Mouse (Mus musculus) ES-E14 (cell line): ENCODE measurements around the gene Kcmf1. TPM values are rescaled to one million over a fixed set of nuclear protein-coding genes. Genes with fewer than 3 reads are reported as not detected.

Experiments used
- DNase-seq: peaks from one replicate; pipeline ENCODE4 v3.0.0-alpha.2; 2013; ENCODE audit warnings: low read depth, low spot score
- H3K27ac ChIP-seq: 2 replicates; pipeline ENCODE4 v1.5.1; 2012; ENCODE audit warnings: low read depth, mild to moderate bottlenecking, low read length, moderate library complexity, mixed read lengths; ENCODE audit not compliant: poor library complexity, insufficient read depth, severe bottlenecking
- H3K36me3 ChIP-seq: 2 replicates; pipeline ENCODE4 v1.6.1; 2012; ENCODE audit warnings: mild to moderate bottlenecking, low read length, moderate library complexity, mixed read lengths; ENCODE audit not compliant: control insufficient read depth, poor library complexity, insufficient read depth, severe bottlenecking
- H3K4me1 ChIP-seq, 2 experiments: fragments of 150-350 bp in 1 of 2; sonication (generic) in 1 of 2; 2 replicates each; pipeline ENCODE4 v1.6.1; 2012; ENCODE audit warnings: low read length in 2 of 2, mild to moderate bottlenecking in 1 of 2, mixed read lengths in 1 of 2; ENCODE audit not compliant: control insufficient read depth in 2 of 2, insufficient read depth in 2 of 2, poor library complexity in 1 of 2
- H3K4me3 ChIP-seq, 2 experiments: fragments of 150-350 bp in 1 of 2; sonication (generic) in 1 of 2; 2 replicates each; pipeline ENCODE4 v1.5.1; 2012; ENCODE audit warnings: low read length in 2 of 2, low read depth in 1 of 2, mild to moderate bottlenecking in 1 of 2, mixed read lengths in 1 of 2; ENCODE audit not compliant: insufficient read depth in 1 of 2, poor library complexity in 1 of 2, severe bottlenecking in 1 of 2
- H3K9ac ChIP-seq: 2 replicates; pipeline ENCODE4 v1.6.1; 2012; ENCODE audit warnings: low read depth, mild to moderate bottlenecking, low read length, mixed read lengths; ENCODE audit not compliant: poor library complexity, insufficient read depth, severe bottlenecking
- H3K9me3 ChIP-seq: fragments of 150-350 bp; sonication (generic); 2 replicates; pipeline ENCODE4 v1.6.1; 2012; ENCODE audit warnings: low read depth, mild to moderate bottlenecking, low read length; ENCODE audit not compliant: control insufficient read depth, insufficient read depth
- CHD2 ChIP-seq: IDR thresholded peaks from 2 replicates; pipeline ENCODE4 v1.6.1; 2014; ENCODE audit warnings: mild to moderate bottlenecking, low read depth, low read length, inconsistent platforms
- HCFC1 ChIP-seq: IDR thresholded peaks from 2 replicates; pipeline ENCODE4 v1.6.1; 2012; ENCODE audit warnings: low read length, inconsistent platforms, borderline replicate concordance; ENCODE audit not compliant: insufficient read depth
- MAFK ChIP-seq: IDR thresholded peaks from 2 replicates; pipeline ENCODE4 v1.6.1; 2014; ENCODE audit warnings: mild to moderate bottlenecking, low read depth, low read length, inconsistent platforms; ENCODE audit not compliant: insufficient read depth
- ZC3H11A ChIP-seq: IDR thresholded peaks from 2 replicates; pipeline ENCODE4 v1.6.1; 2012; ENCODE audit warnings: low read depth, mild to moderate bottlenecking, inconsistent platforms, low read length, borderline replicate concordance
- ZNF384 ChIP-seq: IDR thresholded peaks from 2 replicates; pipeline ENCODE4 v1.6.1; 2012; ENCODE audit warnings: low read depth, low read length, inconsistent platforms
- in situ Hi-C, 2 experiments: fragments of 600-800 bp; cut with MboI; formaldehyde crosslinking; loops; one replicate each; pipeline ENCODE4 v1.15.1; 2025; ENCODE audit warnings: low sequenced_read_pairs in 2 of 2, inconsistent platforms in 1 of 2; ENCODE audit not compliant: unreplicated experiment in 2 of 2
- total RNA-seq: library from RNA; depleted of rRNA; stranded (reverse); fragments of 300-350 nt; gene quantifications from 2 replicates; pipeline ENCODE4 v1.2.3, GENCODE M21; 2012

The Kcmf1 gene
- total RNA-seq, 1 experiment: 122 TPM

DNA sequence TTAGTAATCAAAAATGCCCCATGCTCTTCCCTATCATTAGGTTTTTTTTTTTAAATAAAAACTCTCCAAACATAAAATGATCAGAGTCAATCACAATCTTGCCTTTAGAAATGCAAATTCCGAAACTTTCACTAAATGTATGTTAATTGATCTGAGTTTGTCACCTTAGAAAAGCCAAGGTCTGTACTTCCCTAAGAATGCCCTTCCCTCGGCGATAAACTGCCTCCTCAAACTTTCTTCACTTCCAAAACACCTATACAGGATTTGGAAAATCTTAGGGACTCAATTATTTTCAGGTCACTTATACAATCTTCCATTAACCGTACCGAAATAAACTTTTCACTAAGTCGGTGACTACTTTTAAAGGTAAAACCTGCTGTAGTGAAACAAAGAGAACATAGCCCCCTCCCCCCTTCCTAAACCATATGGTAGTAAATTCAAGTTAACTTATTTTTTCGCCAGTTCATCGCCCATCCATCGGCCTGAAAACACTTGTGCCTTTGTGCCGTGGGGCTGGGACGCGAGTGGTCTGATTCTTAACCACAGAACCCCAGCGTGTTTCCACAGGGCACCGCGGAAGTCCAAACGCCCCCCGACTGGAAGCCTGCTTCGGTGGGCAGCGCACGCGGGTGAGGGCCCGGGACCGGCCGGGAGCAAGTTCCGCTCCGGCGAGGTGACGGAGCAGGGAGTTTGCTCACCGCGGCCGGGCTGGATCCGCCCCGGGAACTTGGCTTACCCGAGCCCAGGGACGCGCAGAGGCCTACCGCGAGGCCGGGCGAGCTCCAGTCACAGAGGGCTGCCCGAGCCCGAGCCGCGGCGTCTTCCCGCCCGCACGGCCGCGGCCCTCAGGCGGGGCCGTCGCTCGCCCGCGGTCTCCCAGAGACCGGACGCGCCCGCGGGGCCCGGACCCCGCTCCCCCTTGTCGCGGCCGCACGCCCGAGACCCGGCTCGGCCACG lies 1.3 kb downstream of the Kcmf1 start:
- DNase-seq: no peak
- H3K4me1 ChIP-seq: peaks cover 0 to 9% of the 10 kb centered on the region in 2 experiments; a peak in 2 of 4 replicates
- TF ChIP-seq ZNF384: 0 out of 2 replicates have a peak, but pooled peaks have one; percentile 17
- TF ChIP-seq MAFK: no peak
- peak overlapping the region; percentile 93 for H3K9ac ChIP-seq
- H3K36me3 ChIP-seq: 0 out of 2 replicates have a peak, but pooled peaks cover 2% of the 10 kb centered on the region
- in situ Hi-C loops: no loop called here
- no peaks in the 10 kb centered on the region for H3K9me3 ChIP-seq
- peak overlapping the region; percentile 64 to 86 for H3K4me3 ChIP-seq
- peak overlapping the region; percentile 95 for H3K27ac ChIP-seq

- in situ Hi-C loops: no loop called here
- DNase-seq: no peak
- H3K9ac ChIP-seq: no peak overlapping the region
- H3K4me3 ChIP-seq: no peak overlapping the region
- peaks cover 0 to 6% of the 10 kb centered on the region in 2 experiments; a peak in 2 of 4 replicates for H3K4me1 ChIP-seq
- TF ChIP-seq CHD2: no peak
- TF ChIP-seq ZNF384: no peak
- no peak for TF ChIP-seq HCFC1
- no peak for TF ChIP-seq ZC3H11A
- TF ChIP-seq MAFK: no peak
- 0 out of 2 replicates have a peak, but pooled peaks cover 2% of the 10 kb centered on the region for H3K36me3 ChIP-seq
- no peak overlapping the region for H3K27ac ChIP-seq
- no peaks in the 10 kb centered on the region for H3K9me3 ChIP-seq
Observed at GRCm38 (mm10) chr6:72895000-72895399, 4.8 kb downstream of the Kcmf1 start.

DNA sequence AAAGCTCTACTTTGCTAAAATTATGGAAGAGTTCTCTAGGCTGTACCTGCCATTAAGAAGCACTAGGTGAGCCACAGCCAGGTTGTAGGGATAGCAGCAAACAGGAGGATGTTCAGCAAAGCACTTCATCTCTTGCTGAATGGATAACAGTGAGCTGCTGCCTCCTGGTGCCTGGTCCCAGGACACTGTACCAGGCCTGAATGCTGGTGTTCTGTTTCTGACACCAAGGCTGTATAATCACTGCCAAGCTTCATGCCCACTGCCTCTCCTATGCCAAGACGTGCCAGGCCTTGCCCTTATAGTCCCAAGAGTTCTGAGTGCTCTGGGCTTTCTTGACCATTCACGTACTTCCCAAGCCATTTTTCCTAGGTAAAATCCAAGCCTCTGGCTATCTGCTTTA lies 8.5 kb downstream of the Kcmf1 start:
- in situ Hi-C loops: no loop called here
- H3K9me3 ChIP-seq: no peaks in the 10 kb centered on the region
- no peak for DNase-seq
- peaks cover 0 to 9% of the 10 kb centered on the region in 2 experiments; a peak in 2 of 4 replicates for H3K4me1 ChIP-seq
- no peak overlapping the region for H3K9ac ChIP-seq
- no peak overlapping the region for H3K4me3 ChIP-seq
- no peaks in the 10 kb centered on the region for H3K36me3 ChIP-seq
- H3K27ac ChIP-seq: no peak overlapping the region
- TF ChIP-seq CHD2 (no peak), ZNF384 (no peak), ZC3H11A (no peak), HCFC1 (no peak), MAFK (no peak)

DNA sequence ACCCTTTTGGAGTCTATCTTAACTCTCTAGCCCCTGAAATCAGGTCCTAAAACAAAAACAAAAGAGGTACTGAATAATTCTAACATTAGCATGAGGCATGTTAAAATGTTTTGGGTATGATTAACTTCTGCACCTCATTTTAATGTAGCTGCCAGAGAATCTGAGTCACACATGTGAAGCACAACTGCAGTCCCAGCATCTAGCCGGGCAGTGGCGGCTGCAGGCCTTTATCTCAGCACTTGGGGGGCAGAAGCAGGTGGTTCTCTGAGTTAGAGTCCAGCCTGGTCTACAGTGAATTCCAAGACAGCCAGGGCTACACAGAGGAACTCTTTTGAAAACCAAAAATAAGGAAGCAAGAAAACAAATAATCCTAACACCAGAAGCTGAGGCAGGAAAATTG lies 11.1 kb downstream of the Kcmf1 start:
- DNase-seq: no peak
- TF ChIP-seq MAFK (no peak), CHD2 (no peak), HCFC1 (no peak), ZNF384 (no peak), ZC3H11A (no peak)
- H3K4me1 ChIP-seq: peaks cover 0 to 9% of the 10 kb centered on the region in 2 experiments; a peak in 2 of 4 replicates
- H3K4me3 ChIP-seq: no peak overlapping the region
- H3K9me3 ChIP-seq: no peaks in the 10 kb centered on the region
- H3K36me3 ChIP-seq: no peaks in the 10 kb centered on the region
- H3K9ac ChIP-seq: no peak overlapping the region
- in situ Hi-C loops: no loop called here
- H3K27ac ChIP-seq: no peak overlapping the region
